Mouse (Mus musculus): ENCODE results near the gene Antxr1. TPM values are rescaled to one million over a fixed set of nuclear protein-coding genes. Genes with fewer than 3 reads are reported as not detected.

Antxr1 gene
- polyA plus RNA-seq, 1 experiment = 8.1 TPM

GRCm38 (mm10) chr6:87237260-87237659 is 98.4 kb downstream of the Antxr1 start:
- no peak overlapping the region for H3K4me3 ChIP-seq (replicated peaks; ENCODE audit: insufficient read depth, low read depth, low read length)
- DNase-seq = no peak
- 81% methylated on average over 4 of the region's 4 CpGs for WGBS
- no peak overlapping the region for H3K27ac ChIP-seq (ENCODE audit: insufficient read depth, low read length)
- TF ChIP-seq CTCF (IDR thresholded peaks at IDR 0.05; ENCODE audit: borderline replicate concordance, insufficient read depth, low read depth, low read length) (no peak), POLR2A (IDR thresholded peaks at IDR 0.05; ENCODE audit: borderline replicate concordance, insufficient read depth, low read length) (no peak)
- H3K27me3 ChIP-seq (ENCODE audit: control insufficient read depth, insufficient read depth, low read length) = no peaks in the 10 kb centered on the region
- H3K4me1 ChIP-seq (ENCODE audit: control insufficient read depth, insufficient read depth, low read length) = no peaks in the 10 kb centered on the region

- Histone ChIP-seq H3K4me3 (replicated peaks; ENCODE audit: insufficient read depth, low read depth, low read length) (no peak overlapping the region), H3K27me3 (ENCODE audit: control insufficient read depth, insufficient read depth, low read length) (no peaks in the 10 kb centered on the region), H3K4me1 (ENCODE audit: control insufficient read depth, insufficient read depth, low read length) (no peaks in the 10 kb centered on the region), H3K27ac (ENCODE audit: insufficient read depth, low read length) (no peak overlapping the region)
- no peak for DNase-seq
- WGBS = 81% methylated on average over 8 of the region's 8 CpGs
- TF ChIP-seq CTCF (IDR thresholded peaks at IDR 0.05; ENCODE audit: borderline replicate concordance, insufficient read depth, low read depth, low read length) (no peak), POLR2A (IDR thresholded peaks at IDR 0.05; ENCODE audit: borderline replicate concordance, insufficient read depth, low read length) (no peak)
Measured at GRCm38 (mm10) chr6:87236061-87236460, 99.6 kb downstream of the Antxr1 start.

DNA sequence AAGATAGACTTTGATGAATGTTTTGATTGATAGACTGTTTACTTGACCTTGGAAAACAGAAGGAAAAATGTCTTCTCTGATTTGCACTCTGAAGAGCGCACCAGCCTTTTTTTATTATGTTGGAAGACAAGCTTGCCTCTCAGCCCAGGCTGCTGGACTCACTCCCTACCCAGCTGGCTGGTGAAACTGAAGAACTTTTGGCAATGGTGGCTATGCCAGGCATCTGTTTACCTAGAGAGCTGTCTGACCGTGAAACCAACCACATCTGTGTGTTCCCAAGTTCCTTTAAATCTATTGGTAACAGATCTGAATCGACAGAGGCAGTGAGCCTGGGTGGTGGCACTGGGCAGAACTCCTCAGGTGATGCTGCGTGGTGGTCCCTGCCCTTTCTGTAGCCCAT is 102.5 kb downstream of the Antxr1 start:
- Histone ChIP-seq H3K27me3 (ENCODE audit: control insufficient read depth, insufficient read depth, low read length) (no peaks in the 10 kb centered on the region), H3K27ac (ENCODE audit: insufficient read depth, low read length) (no peak overlapping the region), H3K4me1 (ENCODE audit: control insufficient read depth, insufficient read depth, low read length) (no peaks in the 10 kb centered on the region), H3K4me3 (replicated peaks; ENCODE audit: insufficient read depth, low read depth, low read length) (no peak overlapping the region)
- 32% methylated on average over 4 of the region's 4 CpGs for WGBS
- DNase-seq = no peak
- TF ChIP-seq CTCF (IDR thresholded peaks at IDR 0.05; ENCODE audit: borderline replicate concordance, insufficient read depth, low read depth, low read length) (no peak), POLR2A (IDR thresholded peaks at IDR 0.05; ENCODE audit: borderline replicate concordance, insufficient read depth, low read length) (no peak)

- Histone ChIP-seq H3K27ac (ENCODE audit: insufficient read depth, low read length) (no peak overlapping the region), H3K4me3 (replicated peaks; ENCODE audit: insufficient read depth, low read depth, low read length) (no peak overlapping the region), H3K4me1 (ENCODE audit: control insufficient read depth, insufficient read depth, low read length) (no peaks in the 10 kb centered on the region), H3K27me3 (ENCODE audit: control insufficient read depth, insufficient read depth, low read length) (no peaks in the 10 kb centered on the region)
- TF ChIP-seq POLR2A (IDR thresholded peaks at IDR 0.05; ENCODE audit: borderline replicate concordance, insufficient read depth, low read length) = no peak
- no peak for TF ChIP-seq CTCF (IDR thresholded peaks at IDR 0.05; ENCODE audit: borderline replicate concordance, insufficient read depth, low read depth, low read length)
- 96% methylated on average over 2 of the region's 2 CpGs for WGBS
- DNase-seq = no peak
Measured at GRCm38 (mm10) chr6:87230041-87230440, 105.6 kb downstream of the Antxr1 start.

- TF ChIP-seq CTCF (IDR thresholded peaks at IDR 0.05; ENCODE audit: borderline replicate concordance, insufficient read depth, low read depth, low read length) = no peak
- no peak for TF ChIP-seq POLR2A (IDR thresholded peaks at IDR 0.05; ENCODE audit: borderline replicate concordance, insufficient read depth, low read length)
- no peaks in the 10 kb centered on the region for H3K27me3 ChIP-seq (ENCODE audit: control insufficient read depth, insufficient read depth, low read length)
- WGBS = 79% methylated on average over 10 of the region's 10 CpGs
- no peaks in the 10 kb centered on the region for H3K4me1 ChIP-seq (ENCODE audit: control insufficient read depth, insufficient read depth, low read length)
- DNase-seq = no peak
- H3K4me3 ChIP-seq (replicated peaks; ENCODE audit: insufficient read depth, low read depth, low read length) = no peak overlapping the region
- no peak overlapping the region for H3K27ac ChIP-seq (ENCODE audit: insufficient read depth, low read length)
Measured at GRCm38 (mm10) chr6:87227940-87228339, 107.7 kb downstream of the Antxr1 start.

GRCm38 (mm10) chr6:87226315-87226714 is 109.3 kb downstream of the Antxr1 start:
- no peak for TF ChIP-seq CTCF (IDR thresholded peaks at IDR 0.05; ENCODE audit: borderline replicate concordance, insufficient read depth, low read depth, low read length)
- TF ChIP-seq POLR2A (IDR thresholded peaks at IDR 0.05; ENCODE audit: borderline replicate concordance, insufficient read depth, low read length) = no peak
- Histone ChIP-seq H3K4me1 (ENCODE audit: control insufficient read depth, insufficient read depth, low read length) (no peaks in the 10 kb centered on the region), H3K4me3 (replicated peaks; ENCODE audit: insufficient read depth, low read depth, low read length) (no peak overlapping the region), H3K27me3 (ENCODE audit: control insufficient read depth, insufficient read depth, low read length) (no peaks in the 10 kb centered on the region), H3K27ac (ENCODE audit: insufficient read depth, low read length) (no peak overlapping the region)
- DNase-seq = no peak
- WGBS = 75% methylated on average over 4 of the region's 4 CpGs

- Histone ChIP-seq H3K27ac (ENCODE audit: insufficient read depth, low read length) (no peak overlapping the region), H3K4me1 (ENCODE audit: control insufficient read depth, insufficient read depth, low read length) (no peaks in the 10 kb centered on the region), H3K27me3 (ENCODE audit: control insufficient read depth, insufficient read depth, low read length) (no peaks in the 10 kb centered on the region), H3K4me3 (replicated peaks; ENCODE audit: insufficient read depth, low read depth, low read length) (no peak overlapping the region)
- TF ChIP-seq POLR2A (IDR thresholded peaks at IDR 0.05; ENCODE audit: borderline replicate concordance, insufficient read depth, low read length) = no peak
- no peak for TF ChIP-seq CTCF (IDR thresholded peaks at IDR 0.05; ENCODE audit: borderline replicate concordance, insufficient read depth, low read depth, low read length)
- WGBS = 96% methylated on average over 1 of the region's 1 CpGs
- no peak for DNase-seq
Measured at GRCm38 (mm10) chr6:87225286-87225685, 110.3 kb downstream of the Antxr1 start.

DNA sequence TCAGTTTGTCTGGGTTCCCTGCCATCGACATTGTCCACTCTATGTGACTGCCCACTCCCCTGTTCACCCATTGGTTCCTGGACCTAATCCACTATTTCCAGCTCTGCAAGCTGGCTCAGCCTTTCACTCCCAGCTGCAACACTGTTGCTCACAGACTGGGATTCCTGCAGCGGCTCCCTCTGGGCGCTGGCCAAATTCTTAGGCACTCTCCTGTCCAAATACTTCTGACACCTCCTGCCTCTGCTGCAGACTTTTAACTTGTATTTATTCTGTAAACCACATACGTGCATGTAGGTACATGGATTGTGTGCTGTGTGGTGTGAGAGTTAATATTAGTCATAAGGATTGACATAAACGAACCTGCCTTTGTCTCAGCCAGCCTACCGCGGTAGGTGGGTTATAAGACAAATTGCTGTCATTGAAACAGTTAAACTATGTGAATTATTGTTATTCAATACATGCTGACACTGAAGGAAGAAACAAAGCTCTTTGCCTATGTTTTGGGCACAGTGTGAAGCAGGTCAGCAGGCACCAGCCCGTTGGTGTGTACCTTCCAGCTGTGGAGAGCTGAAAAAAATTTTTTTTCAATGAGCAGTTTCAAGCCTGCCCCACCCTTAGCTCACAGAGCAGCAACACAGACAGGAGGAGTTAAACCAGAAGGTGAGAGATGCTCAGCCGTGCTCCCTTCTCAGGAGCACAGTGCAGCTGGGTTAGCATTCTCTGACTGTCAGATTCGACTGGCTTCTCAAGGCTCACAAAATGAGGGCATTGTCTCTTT is 112.6 kb downstream of the Antxr1 start:
- no peak for DNase-seq
- WGBS = 37% methylated on average over 10 of the region's 10 CpGs
- H3K27me3 ChIP-seq (ENCODE audit: control insufficient read depth, insufficient read depth, low read length) = no peaks in the 10 kb centered on the region
- TF ChIP-seq POLR2A (IDR thresholded peaks at IDR 0.05; ENCODE audit: borderline replicate concordance, insufficient read depth, low read length) = no peak
- no peak for TF ChIP-seq CTCF (IDR thresholded peaks at IDR 0.05; ENCODE audit: borderline replicate concordance, insufficient read depth, low read depth, low read length)
- H3K27ac ChIP-seq (ENCODE audit: insufficient read depth, low read length) = no peak overlapping the region
- H3K4me1 ChIP-seq (ENCODE audit: control insufficient read depth, insufficient read depth, low read length) = no peaks in the 10 kb centered on the region
- no peak overlapping the region for H3K4me3 ChIP-seq (replicated peaks; ENCODE audit: insufficient read depth, low read depth, low read length)

Data from cerebellum, adult 2 months (tissue).